Mouse (Mus musculus) cerebellum, postnatal 36 days (tissue): Measurements from ENCODE around the gene Mcm5.

Source experiments
- DNase-seq, 2 experiments: peaks; one replicate each; pipeline ENCODE4 v3.0.0; 2021 to 2022; ENCODE audit warnings: mixed read lengths in 2 of 2

The Mcm5 gene

DNA sequence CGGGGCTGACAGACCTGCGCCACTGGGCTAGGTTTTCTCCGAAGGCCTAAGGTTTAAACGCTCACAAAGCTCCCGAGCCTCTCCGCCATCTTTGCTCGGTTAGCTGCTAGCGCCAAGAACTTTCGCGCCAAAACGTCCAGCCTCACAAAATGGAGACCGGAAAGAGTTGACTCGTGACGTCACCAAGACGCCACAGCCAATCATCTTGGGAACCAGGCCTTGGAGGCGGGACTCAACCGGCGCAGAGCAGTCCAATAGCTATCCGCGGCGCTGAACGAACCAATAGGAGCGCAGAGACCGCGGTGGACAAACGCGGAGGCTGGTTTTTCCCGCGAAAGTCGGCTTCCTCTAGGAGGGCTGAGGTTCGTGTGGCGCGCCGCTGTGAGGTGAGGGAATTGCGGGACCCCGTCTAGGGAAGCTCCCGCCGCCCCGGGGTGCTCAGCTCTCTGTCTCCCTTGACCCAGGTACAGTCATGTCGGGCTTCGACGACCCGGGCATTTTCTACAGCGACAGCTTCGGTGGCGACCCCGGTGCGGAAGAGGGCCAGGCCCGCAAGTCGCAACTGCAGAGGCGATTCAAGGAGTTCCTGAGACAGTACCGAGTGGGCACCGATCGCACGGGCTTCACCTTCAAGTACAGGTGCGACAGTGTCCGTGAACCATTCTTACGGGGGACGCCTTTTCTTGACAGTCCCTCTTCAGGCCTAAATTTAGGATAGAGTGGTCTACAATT is at the start of gene Mcm5:
Mcm5 (plus strand) TSS at position 334 of the 732 bp plus-strand sequence.
- DNase-seq: peak; percentile 98 to 100

DNA sequence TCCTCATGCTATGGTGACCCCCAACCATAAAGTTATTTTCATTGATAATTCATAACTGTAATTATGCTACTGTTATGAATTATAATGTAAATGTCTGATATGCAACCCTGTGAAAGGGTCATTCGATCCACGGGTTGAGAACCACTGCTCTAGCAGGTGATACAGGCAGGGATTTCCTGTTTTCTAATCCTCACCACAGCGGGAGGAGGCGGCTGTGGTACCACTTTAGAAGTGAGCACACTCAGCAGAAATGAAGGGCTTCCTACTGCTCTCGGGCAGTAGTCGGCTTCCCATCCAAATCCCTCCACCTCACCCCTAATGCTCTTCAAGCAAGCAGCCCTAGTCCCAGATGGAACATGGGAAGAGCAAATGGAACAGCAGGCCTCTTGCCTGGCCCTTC is 49.3 kb upstream of the Mcm5 start:
- no peak for DNase-seq

- no peak for DNase-seq
Observed at GRCm38 (mm10) chr8:75060815-75061214, 48.6 kb upstream of the Mcm5 start.

DNA sequence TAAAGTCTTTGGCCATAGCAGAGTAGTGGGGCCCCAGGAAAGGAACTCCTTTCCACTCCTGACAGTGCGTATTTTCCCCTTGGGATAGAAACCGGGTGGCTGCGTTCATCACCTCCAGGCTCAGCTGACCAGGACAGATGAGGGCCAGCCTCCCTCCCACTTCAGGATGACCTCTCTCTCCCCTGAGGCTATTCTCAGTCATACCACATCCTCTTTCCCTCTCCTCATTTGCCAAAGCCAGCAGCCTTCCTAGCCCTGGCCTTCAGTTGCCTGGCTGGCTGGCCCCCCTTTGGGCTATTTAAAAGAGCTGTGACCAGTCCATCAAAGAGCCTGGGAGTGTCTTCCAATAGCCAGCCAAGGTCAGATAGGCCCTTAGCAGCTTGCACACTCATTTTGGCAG is 46.1 kb upstream of the Mcm5 start:
- no peak for DNase-seq

DNA sequence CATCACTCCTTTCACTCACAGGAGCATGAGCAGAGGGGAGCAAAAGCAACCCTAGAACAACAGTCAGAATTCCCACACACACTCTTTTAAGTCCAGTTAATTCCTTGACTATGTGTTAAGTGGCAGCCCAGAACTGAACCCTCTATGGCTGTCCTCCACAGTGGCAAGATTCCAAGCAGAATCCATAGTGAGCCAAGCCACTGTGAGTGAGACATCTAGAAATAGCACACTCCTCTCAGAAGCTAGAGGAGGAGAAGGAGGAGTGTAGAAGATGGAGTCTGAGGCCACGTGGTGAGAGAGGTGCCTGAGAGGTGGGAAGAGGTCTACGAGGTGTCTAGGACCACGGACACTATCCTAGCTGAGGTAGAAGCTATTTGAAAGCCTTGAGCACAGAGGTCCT is 44.6 kb upstream of the Mcm5 start:
- DNase-seq: no peak

DNA sequence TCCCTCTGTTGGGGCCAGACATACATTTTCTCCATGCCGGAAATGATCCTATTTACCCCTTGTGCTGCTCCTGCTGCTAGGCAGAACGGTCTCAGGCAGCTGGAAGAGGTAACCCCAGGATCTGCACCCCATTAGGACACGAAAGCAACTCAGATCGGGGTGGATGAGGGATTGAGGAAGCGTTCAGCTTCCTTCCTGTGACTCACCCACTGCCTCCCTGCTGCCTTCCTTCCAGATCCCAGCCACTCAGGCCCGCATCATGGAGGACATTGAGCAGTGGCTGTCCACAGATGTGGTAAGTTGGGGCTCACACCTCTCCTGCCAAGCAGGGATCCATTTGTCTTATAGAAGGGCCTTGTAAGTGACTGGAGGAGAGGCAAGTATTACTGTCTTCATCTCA is 42.1 kb upstream of the Mcm5 start:
- no peak for DNase-seq

DNA sequence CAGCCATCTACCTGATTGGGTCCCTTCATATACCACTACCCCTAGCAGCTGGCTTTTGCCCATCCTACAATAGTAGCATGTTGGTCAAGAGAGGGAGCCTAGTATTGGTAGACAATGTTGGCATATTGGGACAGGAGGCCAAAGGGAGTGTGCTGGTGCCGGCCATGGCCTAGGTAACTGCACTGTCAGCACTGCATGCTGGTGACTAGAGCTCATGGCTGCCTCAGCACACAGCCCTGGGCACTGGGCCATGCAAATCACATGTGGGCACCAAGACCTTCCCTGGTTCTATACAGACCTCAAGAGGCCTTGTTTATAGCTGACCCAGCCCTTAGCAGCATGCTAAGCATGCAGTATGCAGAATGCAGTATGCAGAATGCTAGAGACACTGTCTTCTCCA is 39.1 kb upstream of the Mcm5 start:
- no peak for DNase-seq

GRCm38 (mm10) chr8:75071627-75072346 is 37.6 kb upstream of the Mcm5 start:
- DNase-seq: peak; percentile 79 to 83

DNA sequence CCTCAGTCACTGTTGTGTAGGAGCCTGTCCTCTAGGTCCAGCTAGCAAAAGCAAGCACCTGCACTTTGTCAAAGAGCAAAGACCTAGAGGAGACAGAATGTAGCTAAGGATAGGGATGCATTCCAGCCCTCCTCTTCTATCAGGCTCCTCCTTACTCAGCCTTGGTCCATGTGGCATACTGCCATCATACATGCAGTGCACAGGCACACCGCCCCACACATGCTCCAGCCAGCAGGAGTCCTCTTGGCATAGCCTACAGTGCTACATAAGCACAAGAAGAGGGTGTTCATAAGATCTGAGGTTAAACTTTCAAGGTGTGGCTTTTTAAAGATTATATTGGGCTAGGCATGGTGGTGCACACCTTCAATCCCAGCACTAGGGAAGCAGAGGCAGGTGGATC is 34.5 kb upstream of the Mcm5 start:
- no peak for DNase-seq

- DNase-seq: no peak
Observed at GRCm38 (mm10) chr8:75078215-75078614, 31.2 kb upstream of the Mcm5 start.

GRCm38 (mm10) chr8:75078851-75079250 is 30.5 kb upstream of the Mcm5 start:
- DNase-seq: no peak

DNA sequence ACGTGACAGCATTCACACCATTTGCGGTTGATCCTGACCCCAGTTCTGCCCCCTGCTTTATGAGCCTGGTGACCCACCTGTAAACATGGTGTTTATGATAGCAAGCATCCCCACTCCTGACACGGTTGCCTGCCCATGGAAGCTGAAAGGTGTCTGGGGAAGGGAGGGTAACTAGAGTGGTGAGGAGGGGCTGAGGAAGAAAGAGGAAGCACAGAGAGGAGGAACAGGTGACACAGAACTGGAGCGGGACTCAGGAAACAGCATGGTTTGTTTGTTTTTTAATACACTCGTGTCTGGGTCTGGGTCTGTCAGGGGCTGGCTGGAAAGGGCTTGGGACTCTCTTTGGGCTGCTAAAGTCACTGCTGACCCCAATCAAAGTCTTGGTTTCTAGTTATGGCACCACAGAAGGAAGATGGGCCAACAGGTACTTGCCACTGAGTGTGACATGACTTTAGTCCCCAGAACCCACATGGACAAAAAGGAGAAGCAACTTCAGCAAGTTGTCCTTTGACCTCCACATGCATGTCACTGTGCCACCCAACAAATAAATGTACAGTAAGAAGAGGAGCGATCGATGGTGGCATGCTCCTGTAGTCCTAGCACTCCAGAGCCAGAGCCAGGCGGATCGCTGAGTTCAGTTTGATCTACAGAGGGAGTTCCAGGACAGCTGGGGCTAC is 27.9 kb upstream of the Mcm5 start:
- no peak for DNase-seq

DNA sequence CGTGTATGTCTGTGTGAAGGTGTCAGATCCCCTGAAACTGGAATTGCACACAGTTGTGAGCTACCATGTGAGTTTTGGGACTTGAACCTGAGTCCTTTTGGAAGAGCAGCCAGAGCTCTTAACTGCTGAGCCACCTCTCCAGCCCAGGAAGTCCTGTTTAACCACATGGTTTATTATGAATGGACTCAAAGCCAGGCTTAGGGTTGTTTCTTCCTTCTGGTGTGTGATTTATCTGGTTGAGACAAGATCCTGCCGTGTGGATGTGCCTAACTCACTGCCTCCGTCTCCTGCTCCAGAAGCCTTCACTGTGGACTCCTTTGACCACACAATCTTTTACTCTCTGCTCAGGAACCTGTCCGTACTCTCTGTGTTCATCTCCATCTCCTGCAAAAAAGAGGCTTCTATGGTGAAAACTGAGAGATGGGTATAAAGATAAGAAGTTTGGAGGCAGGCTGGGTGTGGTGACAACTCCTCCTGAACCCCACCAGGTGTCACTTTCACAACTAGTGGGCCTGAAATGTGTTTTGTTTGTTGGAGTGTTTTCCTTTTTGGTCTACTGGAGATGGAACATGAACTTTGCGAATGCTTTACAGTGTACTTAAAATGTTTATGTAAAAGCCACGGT is 27.1 kb upstream of the Mcm5 start:
- no peak for DNase-seq

DNA sequence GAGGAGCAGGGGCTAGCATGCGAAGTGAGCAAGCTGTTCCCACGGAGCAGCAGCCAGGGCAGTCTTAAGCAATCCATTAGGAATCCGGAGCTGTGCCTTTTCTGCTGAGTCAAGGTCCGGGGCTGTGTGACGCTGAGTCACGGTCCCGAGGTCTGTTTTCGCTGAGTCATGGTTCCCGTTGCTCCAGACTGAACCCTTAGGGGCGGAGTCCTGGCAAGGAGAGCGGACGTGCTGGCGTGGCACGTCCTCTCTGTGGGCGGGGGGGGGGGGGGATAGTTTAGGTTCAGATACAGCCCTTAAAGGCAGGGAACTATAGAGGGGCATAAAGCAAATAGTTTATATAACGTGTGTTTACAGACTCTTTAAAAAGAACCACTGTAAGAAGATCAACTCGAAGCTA is 25.5 kb upstream of the Mcm5 start:
- peak; percentile 68 to 71 for DNase-seq

DNA sequence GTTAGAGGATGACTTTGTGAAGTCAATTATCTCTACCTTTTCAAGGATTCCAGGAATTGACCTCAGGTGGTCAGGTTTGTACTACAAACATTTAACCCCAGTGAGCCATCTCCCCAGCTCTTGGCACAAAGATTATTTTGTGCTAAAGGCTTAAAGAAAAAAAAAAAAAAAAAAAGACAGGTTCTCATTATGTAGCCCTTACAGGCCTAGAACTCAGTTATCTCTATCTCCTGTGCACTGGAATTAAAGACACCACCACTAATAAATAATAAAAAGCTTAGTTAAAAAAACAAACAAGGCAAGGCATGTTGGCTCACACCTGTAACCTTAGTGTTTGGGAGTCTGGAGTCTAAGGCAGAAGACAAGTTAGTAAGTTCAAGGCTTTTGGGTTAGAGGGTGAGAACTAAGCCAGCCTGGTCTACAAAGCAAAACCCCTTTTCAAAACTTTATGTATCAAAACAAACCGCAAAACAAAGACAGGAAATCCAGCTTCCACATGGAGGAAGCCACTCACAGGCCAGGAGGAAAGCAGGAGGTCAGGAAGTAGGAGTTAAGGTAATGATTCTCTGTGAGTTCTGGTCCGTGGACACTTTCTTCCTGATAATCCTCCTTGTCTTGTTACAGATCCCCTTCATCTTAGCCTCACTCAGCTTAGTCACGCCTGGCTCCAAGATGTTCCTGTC is 24.8 kb upstream of the Mcm5 start:
- no peak for DNase-seq

DNA sequence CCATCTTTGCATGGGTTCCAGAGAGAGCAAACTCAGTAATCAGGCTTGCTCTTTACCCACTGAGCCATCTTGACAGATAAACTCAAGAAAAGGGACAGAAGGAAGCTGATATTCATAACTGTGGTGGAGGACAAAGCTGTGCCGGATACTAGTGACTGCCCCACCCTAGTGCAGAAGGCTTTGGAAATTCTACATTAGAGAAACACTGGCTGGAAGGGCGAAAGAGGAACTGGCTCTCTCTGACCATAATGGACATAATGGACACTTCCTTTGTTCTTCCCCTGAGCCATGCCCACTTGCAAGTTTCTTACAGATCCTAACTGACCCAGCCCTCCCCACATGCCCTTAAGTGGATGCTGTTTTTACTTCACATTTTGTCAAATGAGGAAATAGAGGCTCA is 23.4 kb upstream of the Mcm5 start:
- DNase-seq: no peak

- DNase-seq: no peak
Observed at GRCm38 (mm10) chr8:75087127-75087526, 22.2 kb upstream of the Mcm5 start.

DNA sequence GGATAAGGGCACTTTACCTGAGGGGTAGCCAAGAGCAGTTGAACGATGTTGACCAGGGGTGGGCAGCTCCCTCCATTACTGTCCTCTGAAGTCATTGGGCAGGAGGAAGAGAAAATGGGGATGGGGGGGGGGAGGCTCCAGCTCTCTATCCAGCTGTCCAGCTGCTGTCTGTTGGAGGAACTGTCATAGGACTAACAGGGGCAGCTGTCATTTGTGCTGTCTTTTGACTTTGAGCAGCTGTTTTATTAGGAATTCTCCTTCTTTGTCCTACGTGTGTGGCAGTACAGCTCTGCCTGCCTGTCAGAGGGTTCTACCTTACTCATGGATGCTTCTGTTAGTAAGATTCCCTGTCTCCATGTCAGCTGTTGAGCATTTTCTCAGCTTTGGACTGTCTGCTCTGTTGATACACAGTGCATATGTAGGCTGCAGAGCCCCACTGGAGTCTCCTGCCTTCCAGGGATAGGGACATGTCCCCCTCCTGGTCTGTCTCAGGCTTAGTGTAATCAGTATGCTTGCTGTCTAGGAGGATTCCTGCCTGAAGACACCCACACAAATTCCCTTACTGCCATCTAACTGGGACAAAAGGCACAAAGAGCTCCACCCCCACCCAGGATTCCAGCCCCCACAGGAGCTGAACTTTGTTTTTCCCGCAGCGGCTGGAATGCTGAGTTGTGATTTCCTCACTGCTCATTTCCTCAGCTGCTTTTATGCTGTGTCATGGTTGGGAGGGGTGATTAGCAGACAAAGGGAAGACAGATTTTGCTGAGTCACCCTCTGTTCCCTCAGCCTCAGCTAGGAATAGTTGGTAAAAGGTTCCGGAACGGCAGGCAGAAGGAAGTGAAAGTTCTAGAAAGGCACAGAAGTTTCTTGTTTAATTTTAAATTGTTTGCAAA is 20.1 kb upstream of the Mcm5 start:
- DNase-seq: no peak

DNA sequence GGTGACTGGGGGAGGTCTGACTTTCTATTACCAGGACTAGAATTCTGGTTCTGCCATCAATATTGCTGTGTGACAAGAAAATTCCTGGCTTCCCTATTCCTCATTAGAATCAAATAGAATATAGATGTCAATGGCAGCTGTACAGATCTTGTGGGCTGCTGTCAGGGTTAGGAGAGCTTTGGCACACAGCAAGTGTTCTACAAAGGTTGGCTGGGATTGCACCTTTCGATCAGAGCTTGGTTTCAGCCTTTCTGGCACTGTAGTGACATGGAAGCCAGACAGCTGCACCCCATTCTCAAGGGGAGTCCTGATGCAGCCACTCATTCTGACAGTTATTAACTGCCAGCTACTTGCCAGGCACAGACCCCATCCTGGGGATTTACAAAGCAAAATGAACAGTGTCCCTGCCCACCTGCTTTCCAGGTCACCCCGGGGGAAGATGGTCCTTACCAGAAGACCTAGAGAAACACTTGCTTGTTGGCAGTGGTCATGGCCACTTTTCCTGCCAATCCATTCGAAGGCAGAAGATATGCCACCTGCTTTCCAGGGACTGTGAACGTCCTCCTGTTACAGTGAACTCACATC is 18.5 kb upstream of the Mcm5 start:
- DNase-seq: no peak

DNA sequence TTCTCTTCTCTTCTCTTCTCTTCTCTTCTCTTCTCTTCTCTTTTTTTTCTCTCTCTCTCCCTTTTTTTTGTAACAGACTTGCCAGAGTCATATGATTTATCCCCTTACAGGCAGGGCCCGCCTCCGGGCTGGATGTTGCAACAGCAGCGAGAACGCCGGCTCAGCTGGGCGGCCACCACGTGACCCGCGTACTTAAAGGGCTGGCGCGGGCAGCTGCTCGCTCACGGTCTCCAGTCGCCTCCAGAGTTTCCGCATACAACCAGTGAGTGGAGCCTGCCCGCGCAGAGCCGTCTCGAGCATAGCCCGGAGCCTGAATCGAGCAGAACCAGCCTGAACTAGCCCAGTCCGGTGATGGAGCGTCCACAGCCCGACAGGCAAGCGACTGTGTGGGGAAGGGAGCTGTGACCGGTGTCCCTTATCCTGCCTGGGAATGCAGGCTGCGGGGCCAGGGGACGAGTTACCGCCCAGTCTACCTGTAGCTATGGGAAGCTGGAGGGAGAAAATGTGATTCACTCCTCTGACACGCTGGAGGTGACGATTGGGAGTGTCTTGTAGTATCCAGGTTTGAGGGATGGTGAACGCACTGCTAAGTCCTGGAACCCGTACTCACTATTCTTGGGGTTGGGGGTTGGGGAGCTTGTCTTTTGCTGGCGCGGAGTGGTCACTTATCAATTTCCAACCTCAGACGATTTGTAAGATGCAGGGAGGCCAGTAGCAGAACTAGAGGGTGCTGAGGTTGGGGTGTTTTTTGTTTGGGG is 15.8 kb upstream of the Mcm5 start, which contains the start of gene Hmox1:
Hmox1 (plus strand) TSS at position 223 of the 758 bp plus-strand sequence.
- DNase-seq: peak; percentile 56 to 62

DNA sequence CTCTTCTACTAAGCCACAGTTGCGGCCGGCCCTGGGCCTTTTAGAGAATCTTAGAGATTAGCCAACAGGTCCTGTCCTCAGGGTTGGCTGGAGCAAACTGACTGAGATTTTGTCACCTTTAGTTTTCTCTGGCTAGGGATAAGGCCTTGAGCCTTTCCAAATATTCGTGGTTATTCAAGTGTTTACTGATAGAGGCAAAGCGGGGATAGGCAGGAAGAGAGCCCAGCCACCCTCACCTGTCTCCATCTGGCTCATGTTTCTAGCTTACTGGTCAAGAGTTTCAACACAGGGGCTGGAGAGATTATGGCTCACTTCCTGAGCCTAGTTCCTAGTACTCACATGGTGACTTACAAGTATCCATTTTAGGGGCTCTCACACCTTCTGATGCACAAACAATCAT is 6.4 kb upstream of the Mcm5 start:
- no peak for DNase-seq
